Mouse (Mus musculus) c-Kit-positive CD71-negative TER-119-negative erythroid progenitor cells, embryonic 14.5 days (primary cell): Measurements from ENCODE around the gene Lrrc29.

Source experiments
- DNase-seq: peaks from one replicate; pipeline ENCODE4 v3.0.0-alpha.2; 2013; ENCODE audit warnings: low read depth

The Lrrc29 gene

GRCm38 (mm10) chr8:105265128-105265527 is 61.0 kb downstream of the Lrrc29 start:
- no peak for DNase-seq

DNA sequence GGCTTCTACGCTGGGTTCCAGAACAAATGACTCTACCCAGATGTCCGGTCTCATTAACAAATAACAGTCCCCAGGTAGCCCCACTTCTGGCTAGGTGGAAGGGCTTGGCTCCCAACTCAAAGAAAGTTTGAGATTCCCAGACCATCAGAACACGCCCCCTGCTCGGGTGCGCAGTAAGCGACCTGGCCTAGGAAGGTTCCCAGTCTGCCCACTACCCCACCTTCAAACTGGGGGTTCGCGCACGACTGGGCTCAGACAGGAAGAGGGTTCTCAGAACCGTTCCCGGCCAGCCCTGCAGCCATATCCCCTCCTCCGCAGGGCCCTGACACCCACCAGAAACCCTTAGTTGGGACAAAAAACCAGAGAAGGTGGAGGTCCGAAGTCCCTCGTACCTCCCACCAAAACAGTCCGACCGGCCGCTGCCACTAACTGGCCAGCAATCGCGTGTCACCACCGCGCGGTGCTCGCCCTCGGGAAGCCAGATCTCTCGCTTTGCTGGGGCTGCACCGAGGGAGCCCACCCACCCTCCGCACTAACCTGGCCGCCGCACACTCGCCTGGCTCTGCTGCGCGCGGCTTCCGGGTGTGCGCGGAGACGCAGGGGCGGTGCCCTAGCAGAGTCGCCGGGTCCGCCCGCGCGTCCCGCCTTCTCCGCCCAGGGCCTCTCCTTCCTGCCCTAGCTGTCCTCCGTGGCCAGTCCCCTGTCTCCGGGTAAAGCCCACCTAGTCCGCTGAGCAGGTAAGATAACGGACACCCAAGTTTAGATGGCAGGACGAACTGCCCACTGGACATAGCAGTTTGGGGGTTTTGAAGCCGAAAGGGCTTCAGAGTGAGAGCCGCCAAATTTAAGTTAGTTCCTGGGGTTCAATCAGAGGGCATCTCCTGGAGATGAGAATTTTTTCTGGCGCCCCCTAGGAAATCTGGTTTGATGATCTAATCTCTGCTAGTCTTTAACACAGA is 61.8 kb downstream of the Lrrc29 start, which contains the start of the genes Tradd and Fbxl8:
Gene Tradd (minus strand): TSS at position 586 of the 959 bp plus-strand sequence.
Gene Fbxl8 (plus strand): TSS at position 625 of the 959 bp plus-strand sequence.
- DNase-seq = no peak

- DNase-seq = no peak
These were observed 62.7 kb downstream of the Lrrc29 start for GRCm38 (mm10) chr8:105263244-105263912.
